Mouse (Mus musculus): Measurements from ENCODE around the gene Cysltr2.

The Cysltr2 gene

DNA sequence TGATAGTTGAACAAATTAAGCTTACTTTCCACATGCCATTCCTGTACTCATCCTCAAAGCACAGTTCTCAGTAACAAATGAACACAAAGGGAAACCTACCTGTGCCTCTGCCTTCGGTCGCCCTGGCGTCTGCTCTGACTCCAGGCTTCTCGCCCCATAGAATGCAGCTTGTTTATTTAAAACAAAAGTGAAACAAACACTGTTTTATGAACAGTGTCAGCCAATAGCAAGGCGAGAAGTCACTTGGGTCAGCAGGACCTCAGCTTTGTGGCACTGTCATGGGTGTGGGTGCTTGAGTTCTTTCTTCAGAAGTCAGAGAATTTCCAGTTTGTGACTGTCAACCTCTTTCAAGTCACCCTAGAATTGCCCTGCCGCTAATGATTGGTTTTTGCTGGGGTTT lies at the start of gene Cysltr2:
TSS of gene Cysltr2 (minus strand) at position 178 of the 400 bp plus-strand sequence.
- in situ Hi-C loops (cut with MboI; ENCODE audit: low sequenced_read_pairs): no loop called here

DNA sequence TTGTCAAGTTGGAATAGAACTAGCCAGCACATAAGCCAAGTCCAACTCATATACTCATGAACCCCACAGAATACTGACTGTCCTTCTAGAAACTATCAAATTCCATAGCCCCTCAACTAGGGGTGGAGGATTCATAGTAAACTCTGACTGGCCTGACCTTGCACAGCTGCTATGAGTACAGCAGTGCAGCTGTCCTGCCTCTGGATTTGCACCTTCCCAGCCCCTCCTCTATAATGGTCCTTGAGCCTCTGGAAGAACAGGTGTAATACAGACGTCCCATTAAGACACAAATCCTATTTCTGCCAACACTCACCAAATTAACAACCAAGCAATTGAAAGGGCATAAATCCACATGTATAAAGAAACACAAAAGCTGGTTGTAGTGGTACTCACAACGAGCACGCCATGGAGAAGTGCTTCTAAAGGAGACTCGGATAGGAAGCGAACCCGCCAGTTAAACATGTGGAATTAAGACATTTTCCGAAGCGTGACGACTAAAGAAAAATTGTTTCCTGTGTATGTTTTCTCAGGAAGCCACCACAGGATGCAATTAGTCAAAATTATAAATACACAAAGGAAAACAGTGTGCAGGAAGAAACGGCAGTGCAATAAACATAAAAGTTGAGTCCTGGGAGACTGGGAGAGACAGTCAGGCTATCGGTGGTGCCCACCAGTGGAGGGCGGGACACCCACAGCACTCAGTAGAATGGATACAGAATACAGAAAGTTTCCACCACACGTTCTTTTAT lies 46.1 kb upstream of the Cysltr2 start:
- in situ Hi-C loops (cut with MboI; ENCODE audit: low sequenced_read_pairs): loop anchor here (25.0 kb wide), 1 partner anchor 708 kb away; no protein-coding TSS in a partner anchor

DNA sequence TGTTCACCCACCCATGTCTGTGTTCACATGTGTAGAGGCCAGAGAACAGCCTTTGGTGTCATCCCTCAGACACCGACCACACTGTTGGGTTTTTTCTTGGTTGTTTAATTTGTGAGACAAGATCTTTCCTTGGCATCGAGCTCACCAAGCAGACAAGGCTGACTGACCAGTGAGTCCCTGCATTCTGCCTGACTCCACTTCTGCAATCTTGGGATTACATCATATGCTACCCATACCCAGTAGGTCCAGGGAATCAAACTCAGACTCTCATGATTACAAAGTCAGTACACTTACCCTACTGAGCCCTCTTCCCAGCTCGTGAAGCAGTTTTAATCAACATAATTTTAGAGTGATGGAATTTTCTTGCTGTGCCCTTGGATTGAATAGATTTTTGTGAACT lies 44.0 kb upstream of the Cysltr2 start:
- in situ Hi-C loops (cut with MboI; ENCODE audit: low sequenced_read_pairs): loop anchor here (25.0 kb wide), 1 partner anchor 706 kb away; no protein-coding TSS in a partner anchor

DNA sequence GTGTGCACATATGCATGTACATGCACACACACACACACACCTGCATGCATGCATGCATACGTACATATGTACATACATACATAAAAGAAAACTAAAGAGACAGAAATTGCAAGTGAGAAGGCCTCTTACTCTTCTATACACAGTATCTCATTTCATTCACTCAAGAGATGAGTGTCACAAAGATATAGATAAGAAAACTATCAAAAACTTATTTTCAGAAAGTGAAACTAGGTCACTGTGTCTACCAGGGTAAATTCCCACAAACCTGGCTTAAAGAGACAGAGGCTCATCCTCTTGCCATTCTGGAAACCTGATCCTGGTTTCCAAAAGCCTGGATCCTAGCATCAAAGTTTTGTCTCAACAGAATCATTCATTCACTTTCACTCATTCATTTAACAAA lies 39.3 kb upstream of the Cysltr2 start:
- in situ Hi-C loops (cut with MboI; ENCODE audit: low sequenced_read_pairs): loop anchor here (25.0 kb wide), 1 partner anchor 701 kb away; no protein-coding TSS in a partner anchor

DNA sequence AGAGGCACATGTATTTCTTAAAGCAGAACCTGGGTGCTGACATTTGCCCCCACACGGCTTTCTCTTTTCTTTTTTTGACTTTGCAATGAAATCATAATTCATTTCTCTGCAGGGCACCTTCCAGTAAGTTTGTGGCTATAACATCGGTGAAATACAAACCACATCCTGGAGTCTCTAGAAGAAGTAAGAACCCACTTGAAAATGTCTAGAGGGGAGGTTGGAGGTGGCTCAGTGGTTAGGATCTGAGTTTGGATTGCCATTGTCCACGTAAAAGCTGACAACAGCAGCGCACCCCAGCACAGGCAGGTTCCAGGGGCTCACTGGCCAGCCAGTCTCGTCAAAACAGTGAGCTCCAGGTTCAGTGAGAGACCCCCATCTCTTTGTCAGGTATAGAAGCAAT lies 38.8 kb upstream of the Cysltr2 start:
- in situ Hi-C loops (cut with MboI; ENCODE audit: low sequenced_read_pairs): loop anchor here (25.0 kb wide), 1 partner anchor 700 kb away; no protein-coding TSS in a partner anchor

DNA sequence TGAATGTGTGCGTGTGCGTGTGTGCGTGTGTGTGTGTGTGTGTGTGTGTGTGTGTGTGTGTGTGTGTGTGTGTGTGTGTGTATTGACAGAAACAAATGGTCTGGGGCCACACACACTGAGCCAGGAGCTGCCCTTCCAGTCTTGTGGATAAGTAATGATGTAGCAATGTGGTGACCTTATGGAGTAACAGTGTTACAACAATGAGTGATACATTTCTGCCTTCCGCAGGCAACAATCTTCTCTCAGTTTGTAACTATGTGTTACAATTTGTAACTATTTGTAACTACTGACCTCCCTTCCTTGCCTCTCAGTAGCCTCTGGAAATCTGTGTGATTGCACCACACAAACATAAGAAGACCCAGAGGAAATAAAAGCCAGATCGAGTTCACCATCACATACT lies 38.3 kb upstream of the Cysltr2 start:
- in situ Hi-C loops (cut with MboI; ENCODE audit: low sequenced_read_pairs): loop anchor here (25.0 kb wide), 1 partner anchor 700 kb away; no protein-coding TSS in a partner anchor

DNA sequence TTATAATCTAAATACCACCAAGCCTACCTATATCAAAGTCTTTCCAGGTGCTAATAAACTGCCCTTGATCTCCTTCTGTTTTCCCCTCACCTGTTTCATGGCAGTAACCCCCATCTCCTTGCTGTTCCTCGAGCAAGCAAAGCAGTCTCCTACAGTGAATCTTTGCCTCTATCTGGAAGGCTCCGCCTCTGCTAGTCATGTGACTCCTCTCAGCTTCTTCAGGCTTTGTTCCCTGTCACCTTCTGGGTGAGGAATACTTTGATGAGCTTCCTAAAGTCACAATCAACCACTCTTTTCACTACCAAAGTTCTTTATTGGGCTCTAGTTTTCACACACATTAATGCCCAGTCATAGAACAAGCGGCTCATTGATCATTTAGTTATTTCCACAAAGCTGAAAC lies 37.5 kb upstream of the Cysltr2 start:
- in situ Hi-C loops (cut with MboI; ENCODE audit: low sequenced_read_pairs): loop anchor here (25.0 kb wide), 1 partner anchor 699 kb away; no protein-coding TSS in a partner anchor

DNA sequence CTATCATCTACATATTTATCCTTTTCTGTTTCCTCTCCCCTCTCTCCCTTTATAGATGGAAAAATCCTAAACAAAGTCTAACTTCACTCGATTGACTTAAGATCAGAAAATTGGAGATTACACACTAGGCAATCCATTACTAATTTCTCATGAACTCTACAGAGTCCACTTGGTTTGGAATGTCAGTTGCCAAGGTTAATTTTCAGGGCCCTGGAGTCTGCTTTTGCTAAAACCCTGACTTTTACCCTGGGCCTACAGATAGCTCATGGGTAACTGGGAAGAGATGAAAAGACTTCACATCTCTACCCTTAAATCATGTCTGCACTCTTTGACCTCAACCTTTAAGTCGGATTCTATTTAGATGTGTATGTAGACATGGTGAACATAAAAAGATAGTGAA lies 34.6 kb upstream of the Cysltr2 start:
- in situ Hi-C loops (cut with MboI; ENCODE audit: low sequenced_read_pairs): loop anchor here (25.0 kb wide), 1 partner anchor 696 kb away; no protein-coding TSS in a partner anchor

DNA sequence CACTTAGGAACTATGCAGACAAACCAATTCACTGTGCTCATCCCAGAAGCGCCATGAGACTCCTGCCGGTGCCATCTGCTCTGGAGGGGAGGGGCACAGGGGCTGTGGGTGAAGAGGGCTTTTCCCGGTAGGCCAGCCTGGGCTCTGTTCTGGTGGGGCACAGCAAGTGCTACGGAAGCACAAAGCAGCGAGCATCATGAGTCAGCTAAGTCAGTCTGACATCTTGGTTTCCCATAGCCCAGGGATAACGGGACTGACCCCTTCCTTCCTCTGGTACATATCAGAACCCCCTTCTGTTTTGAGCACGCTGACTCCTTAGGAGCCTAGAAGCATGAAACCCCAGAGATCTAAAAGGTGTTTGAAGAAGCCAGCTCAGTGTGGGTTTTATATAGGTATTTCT lies 15.5 kb upstream of the Cysltr2 start:
- in situ Hi-C loops (cut with MboI; ENCODE audit: low sequenced_read_pairs): no loop called here

DNA sequence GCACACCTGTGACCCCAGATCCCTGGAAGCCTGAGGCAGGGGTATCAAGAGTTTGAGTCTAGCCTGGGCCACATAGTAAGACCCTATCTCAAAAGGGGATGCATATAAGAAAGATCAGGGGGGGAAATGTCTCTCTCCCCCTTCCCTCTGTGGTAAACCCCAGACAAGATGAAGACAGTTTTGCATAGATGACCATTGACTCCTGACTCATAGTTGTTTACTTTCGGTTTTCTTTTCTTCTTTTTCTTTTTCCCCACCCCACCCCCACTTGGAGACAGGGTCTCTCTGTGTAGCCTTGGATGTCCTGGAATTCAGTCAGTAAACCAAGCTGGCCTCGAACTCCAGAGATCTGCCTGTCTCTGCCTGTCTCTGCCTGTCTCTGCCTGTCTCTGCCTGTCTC lies 9.8 kb upstream of the Cysltr2 start:
- in situ Hi-C loops (cut with MboI; ENCODE audit: low sequenced_read_pairs): no loop called here

DNA sequence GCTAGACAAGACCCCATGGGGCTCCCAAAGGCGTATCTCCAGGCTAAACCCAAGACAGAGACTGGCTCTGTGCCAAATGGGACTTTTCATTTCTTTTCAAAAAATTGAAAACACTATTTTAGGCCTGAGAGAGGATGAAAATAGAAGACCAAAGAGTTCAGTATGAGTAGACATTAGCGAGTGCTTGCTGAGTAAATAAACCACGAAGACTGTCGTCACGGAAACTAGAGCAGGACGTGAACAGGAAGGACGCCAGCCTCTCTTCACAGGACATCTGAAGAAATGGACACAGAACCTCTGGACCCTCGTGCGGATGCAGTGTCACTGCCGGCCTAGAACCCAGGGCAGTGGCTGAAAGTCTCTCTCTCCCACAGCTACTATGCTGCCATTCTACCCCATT lies 8.8 kb upstream of the Cysltr2 start:
- in situ Hi-C loops (cut with MboI; ENCODE audit: low sequenced_read_pairs): no loop called here

DNA sequence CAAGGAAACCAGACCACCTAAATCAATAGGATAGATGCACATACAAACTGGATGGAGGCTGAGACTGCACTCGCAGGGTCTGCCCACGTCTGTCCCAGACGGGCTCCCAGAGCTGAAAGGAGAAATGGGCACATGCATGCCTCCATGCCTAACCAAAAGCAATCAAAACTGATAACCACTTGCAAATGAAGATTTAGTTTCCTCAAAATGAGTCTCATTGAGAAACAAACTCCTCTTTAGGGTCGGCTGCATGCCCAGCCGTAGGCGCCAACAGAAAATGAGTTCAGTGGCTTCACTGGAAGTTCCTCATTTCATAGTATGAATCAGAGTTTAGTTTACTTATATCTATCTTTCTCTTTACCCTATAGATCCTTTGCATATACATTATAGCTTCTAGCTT lies 7.9 kb upstream of the Cysltr2 start:
- in situ Hi-C loops (cut with MboI; ENCODE audit: low sequenced_read_pairs): no loop called here

DNA sequence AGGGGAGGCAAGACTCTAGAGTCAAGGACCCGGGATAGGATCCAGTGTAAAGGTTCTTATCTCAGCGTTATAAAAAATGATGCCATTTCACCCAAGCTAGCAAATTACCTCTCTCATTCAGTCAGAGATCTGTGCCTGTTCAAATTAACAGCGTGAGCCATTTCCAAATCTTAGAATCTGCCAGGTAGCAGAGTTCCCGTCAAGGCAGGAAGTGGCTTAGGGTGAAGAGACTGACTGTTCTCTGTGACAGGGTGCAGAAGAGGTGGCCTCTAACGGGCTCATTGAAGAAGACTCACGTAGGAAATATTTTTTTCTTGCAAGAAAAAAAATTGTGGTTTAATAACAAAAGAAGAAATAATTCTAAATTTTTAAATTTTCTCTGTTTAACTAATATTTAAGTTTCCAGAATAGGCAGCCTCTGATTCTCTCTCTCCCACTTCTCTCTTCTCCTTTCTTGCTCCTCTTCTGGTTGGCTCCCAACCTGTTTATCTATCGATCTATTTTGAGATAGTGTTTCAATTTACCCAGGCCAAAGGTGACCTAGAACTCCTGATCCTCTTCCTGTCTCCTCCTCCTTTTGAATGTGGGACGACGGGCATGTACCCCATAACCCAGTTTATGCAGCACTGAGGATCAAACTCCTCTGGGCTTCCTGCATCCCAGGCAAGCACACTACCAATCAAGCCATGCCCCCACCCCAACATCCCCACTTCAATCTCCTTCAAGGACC lies 3.5 kb downstream of the Cysltr2 start:
- in situ Hi-C loops (cut with MboI; ENCODE audit: low sequenced_read_pairs): no loop called here

DNA sequence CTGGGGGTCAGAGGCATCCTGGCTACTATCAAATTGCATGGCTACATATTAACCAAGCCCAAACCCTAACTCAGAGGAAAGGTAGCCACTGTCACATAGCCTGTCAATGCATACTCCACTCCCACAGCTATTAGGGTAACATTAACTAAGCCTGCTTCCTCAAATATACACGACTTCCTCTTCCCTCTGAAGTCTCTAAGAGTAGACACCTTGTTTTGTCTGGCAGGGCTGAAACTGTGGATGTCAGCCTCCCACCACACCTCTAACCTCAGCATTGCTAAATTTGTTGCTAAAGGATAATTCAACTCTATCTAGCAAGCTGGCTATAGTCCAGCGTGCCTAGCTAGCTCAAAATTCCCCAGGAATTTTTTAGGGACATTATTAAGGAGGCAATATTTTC lies 7.2 kb downstream of the Cysltr2 start:
- in situ Hi-C loops (cut with MboI; ENCODE audit: low sequenced_read_pairs): no loop called here

DNA sequence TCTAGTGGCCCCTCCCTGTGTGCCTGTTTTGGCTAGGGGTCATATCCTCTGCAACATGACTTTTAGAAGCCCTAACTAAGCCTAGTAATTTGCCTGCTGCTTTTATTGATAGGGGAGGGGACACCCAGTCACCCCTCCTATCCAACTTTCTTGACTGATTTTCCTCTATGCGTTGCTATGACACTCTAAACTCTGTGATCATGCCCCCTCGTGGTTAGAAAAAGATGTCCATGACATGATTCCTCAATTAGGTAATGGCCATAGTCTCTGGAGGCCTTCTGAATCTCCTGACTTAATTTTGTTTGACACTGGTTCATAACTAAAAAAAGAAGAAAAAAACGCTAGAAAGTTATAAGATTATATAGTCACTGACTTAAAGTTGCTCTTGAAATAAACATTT lies 15.6 kb downstream of the Cysltr2 start:
- in situ Hi-C loops (cut with MboI; ENCODE audit: low sequenced_read_pairs): no loop called here

DNA sequence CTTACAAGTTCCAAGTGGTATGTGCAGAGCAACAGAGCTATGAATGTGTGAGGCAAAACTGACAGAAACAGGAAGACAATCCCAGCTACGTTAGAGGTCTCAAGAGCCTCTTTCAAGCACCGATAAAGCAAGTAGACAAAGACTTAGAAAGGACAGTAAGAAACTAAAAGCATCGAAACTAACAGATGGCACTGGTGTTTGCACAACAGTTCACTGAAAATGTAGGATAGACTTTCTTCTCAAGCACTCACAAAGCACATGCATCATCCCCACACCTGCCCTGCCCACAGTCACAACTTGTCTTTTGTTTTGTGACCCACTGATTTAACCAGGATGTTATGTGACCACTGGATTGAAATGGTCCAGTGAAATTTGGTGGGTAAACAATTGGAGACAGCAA lies 17.7 kb downstream of the Cysltr2 start:
- in situ Hi-C loops (cut with MboI; ENCODE audit: low sequenced_read_pairs): no loop called here

DNA sequence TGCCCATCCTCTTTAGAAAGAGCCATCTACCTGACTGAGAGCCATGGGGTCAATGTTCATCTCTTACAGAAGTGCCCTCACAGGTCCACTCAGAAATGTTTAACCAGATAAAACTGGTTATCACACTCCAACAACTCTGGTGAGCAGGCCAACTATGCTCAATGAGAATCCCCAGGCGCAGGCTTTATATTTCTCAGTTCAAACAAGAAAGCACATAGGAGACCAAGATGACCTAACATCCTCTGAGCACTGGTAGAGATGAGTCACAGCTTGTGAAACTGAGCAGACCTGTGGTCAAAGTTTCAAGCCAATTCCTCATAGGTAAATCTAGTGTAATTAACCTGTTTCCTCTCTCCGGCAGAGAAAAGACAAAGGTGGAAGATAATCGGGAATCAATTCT lies 31.6 kb downstream of the Cysltr2 start:
- in situ Hi-C loops (cut with MboI; ENCODE audit: low sequenced_read_pairs): no loop called here

DNA sequence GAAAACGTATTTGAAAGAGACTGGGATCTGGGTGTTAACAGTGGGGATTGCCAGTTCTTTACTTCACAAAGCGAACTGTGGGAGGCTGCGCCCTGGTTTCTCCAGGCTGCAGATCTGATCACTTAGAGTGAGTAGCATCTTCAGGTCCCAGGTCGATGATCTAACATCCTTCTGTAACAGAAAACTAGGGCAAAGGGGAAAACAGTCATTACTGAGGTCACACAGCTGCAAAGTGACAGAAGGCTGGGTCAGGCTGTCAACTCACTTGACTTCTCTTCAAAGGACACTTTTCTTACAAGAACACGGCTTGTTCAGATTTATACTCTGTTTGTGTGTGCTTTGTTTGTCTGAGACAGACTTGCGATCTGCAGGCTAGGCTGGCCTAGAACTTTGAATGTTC lies 33.5 kb downstream of the Cysltr2 start:
- in situ Hi-C loops (cut with MboI; ENCODE audit: low sequenced_read_pairs): no loop called here

DNA sequence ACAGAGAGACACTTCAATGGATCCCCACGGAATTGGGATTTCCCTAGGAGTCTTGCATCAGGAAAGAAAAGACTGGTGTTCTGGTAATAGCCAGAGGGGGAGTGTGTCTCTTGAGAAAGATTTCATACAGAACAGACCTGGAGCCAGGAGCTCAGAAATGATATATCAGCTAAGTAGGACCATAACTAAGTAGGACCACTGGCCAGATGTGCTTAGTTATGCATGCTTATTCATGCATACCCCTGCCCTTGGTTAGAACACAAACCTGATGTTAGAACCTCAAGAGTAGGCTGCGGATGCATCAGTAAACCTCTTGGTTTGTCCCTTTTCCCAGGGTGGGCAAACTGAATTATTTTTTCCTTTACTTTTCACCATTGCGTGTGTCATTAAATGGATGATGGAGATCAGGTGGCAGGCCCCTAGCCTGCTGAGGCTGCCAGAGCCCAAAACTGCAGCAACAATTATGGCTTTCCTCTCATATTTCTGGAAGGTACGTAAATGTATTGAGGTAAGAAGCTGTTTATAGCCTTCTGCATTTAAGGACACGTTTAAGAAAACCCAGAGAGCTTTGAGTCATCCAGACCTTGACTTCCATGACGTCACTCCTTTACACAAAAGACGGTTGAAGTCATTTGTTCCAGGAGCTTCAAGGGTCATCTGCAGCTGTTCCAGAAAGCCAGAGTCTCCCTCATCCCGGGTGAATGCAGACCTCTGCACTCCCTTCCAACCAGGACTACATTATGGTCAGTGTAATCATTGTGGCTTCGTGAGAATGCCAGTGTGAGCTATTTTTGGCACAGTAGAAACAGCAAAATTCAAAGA lies 35.0 kb downstream of the Cysltr2 start:
- in situ Hi-C loops (cut with MboI; ENCODE audit: low sequenced_read_pairs): no loop called here

DNA sequence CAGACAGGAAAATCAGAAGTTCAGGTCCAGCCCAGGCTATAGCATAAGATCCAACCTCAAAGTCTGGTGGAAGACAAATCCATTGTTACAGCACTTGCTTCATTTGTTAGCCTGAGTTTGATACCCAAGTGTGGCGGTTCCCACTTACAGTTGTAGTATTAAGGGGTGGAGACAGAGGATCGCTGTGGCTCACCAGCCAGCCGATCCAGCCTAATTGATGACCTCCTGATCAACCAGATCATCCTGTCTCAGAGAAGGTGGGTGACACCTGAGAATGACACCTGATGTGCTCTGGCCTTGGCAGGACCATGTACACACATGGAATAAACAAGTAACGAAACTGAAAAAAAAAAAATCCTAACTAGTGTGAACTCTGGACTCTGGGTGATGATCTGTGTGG lies 47.1 kb downstream of the Cysltr2 start:
- in situ Hi-C loops (cut with MboI; ENCODE audit: low sequenced_read_pairs): no loop called here

DNA sequence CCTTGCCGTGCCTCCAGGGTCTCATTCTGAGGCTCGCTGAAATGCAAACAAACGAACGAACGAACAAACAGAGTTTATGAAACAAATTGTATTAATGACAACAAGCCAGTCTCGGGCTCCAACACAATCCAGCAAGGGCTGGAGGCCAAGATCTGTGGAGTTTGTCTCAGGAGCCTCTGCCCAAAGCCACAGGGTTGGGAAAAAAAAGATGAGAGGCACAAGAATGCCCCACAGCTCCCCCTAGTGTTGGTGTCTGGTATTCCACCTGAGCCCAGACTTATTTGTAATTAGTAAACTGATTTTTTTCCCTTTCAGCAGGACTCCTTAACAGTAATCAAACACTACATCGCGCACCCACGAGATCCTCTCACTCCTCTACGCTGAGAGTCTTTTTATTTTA lies 48.6 kb downstream of the Cysltr2 start:
- in situ Hi-C loops (cut with MboI; ENCODE audit: low sequenced_read_pairs): no loop called here
